Mouse (Mus musculus): Measurements from ENCODE around the gene Slc23a2.

DNA sequence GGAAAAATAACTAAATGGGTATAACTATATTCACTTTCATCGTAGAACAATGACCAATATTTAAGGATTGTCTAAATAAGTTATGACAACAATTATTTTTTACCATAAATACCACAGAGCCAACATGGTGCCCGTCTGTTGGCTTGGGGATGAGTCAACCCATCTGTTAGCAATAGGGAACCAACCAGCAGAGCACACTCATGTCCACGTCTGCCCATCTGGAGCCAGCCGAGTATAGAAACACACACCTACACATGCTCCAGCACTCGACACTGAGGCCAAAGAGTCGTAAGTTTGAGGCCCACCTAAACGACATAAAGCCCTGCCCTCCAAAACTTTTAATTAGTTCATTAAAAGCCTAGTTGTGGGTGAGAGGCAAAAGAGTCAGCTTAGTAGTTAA, 15.7 kb downstream of the Slc23a2 start:
- no peak for TF ChIP-seq CTCF (IDR thresholded peaks at IDR 0.05; ENCODE audit: low read depth)
- TF ChIP-seq EP300 (IDR thresholded peaks at IDR 0.05; ENCODE audit: low read depth), result no peak

Measured in liver, embryonic 14.5 days (tissue).